Mouse (Mus musculus): Measurements from ENCODE around the gene Hck. TPM values are rescaled to one million over a fixed set of nuclear protein-coding genes. Genes with fewer than 3 reads are reported as not detected.
A peak's percentile ranks its signal among the peaks of the same experiment; 100 is the strongest.

Gene Hck
- polyA plus RNA-seq, 1 experiment from 2014 or later: 1.9 TPM

- Histone ChIP-seq H3K4me2 (no peak overlapping the region), H3K9me3 (replicated peaks) (no peaks in the 10 kb centered on the region), H3K27me3 (peaks cover 8% of the 10 kb centered on the region), H3K27ac (no peak overlapping the region), H3K36me3 (no peaks in the 10 kb centered on the region), H3K4me3 (no peak overlapping the region), H3K9ac (no peak overlapping the region), H3K4me1 (replicated peaks) (peaks cover 6% of the 10 kb centered on the region; the same call in 1 of the 2 replicates)
- WGBS: 32% methylated on average over 32 of the region's 32 CpGs
- ATAC-seq (replicated peaks; ENCODE audit: insufficient number of reproducible peaks, insufficient read depth, low FRiP score, low read depth): no peak
Measured at GRCm38 (mm10) chr2:153080841-153081523, 27.3 kb upstream of the Hck start.

- peaks cover 6% of the 10 kb centered on the region; the same call in 1 of the 2 replicates for H3K4me1 ChIP-seq (replicated peaks)
- no peaks in the 10 kb centered on the region for H3K9me3 ChIP-seq (replicated peaks)
- peaks cover 8% of the 10 kb centered on the region for H3K27me3 ChIP-seq
- no peak overlapping the region for H3K4me2 ChIP-seq
- no peak overlapping the region for H3K9ac ChIP-seq
- 71% methylated on average over 6 of the region's 6 CpGs for WGBS
- no peak for ATAC-seq (replicated peaks; ENCODE audit: insufficient number of reproducible peaks, insufficient read depth, low FRiP score, low read depth)
- no peak overlapping the region for H3K27ac ChIP-seq
- H3K4me3 ChIP-seq: no peak overlapping the region
- no peaks in the 10 kb centered on the region for H3K36me3 ChIP-seq
Measured at GRCm38 (mm10) chr2:153081866-153082265, 26.4 kb upstream of the Hck start.

- H3K9me3 ChIP-seq (replicated peaks): no peaks in the 10 kb centered on the region
- peaks cover 6% of the 10 kb centered on the region for H3K27me3 ChIP-seq
- peaks cover 6% of the 10 kb centered on the region; the same call in 1 of the 2 replicates for H3K4me1 ChIP-seq (replicated peaks)
- no peak overlapping the region for H3K4me2 ChIP-seq
- H3K36me3 ChIP-seq: no peaks in the 10 kb centered on the region
- H3K9ac ChIP-seq: no peak overlapping the region
- no peak overlapping the region for H3K27ac ChIP-seq
- no peak overlapping the region for H3K4me3 ChIP-seq
- no peak for ATAC-seq (replicated peaks; ENCODE audit: insufficient number of reproducible peaks, insufficient read depth, low FRiP score, low read depth)
- whole genome bisulfite sequencing: 76% methylated on average over 8 of the region's 8 CpGs
Measured at GRCm38 (mm10) chr2:153083275-153083674, 25.0 kb upstream of the Hck start.

GRCm38 (mm10) chr2:153083824-153084223 lies 24.4 kb upstream of the Hck start:
- WGBS: 75% methylated on average over 4 of the region's 4 CpGs
- Histone ChIP-seq H3K4me3 (no peak overlapping the region), H3K9ac (no peak overlapping the region), H3K4me1 (replicated peaks) (peaks cover 6% of the 10 kb centered on the region; the same call in 1 of the 2 replicates), H3K36me3 (no peaks in the 10 kb centered on the region), H3K27ac (no peak overlapping the region), H3K27me3 (peaks cover 5% of the 10 kb centered on the region; the same call in 1 of the 2 replicates), H3K9me3 (replicated peaks) (no peaks in the 10 kb centered on the region), H3K4me2 (no peak overlapping the region)
- no peak for ATAC-seq (replicated peaks; ENCODE audit: insufficient number of reproducible peaks, insufficient read depth, low FRiP score, low read depth)

- 51% methylated on average over 7 of the region's 7 CpGs for WGBS
- no peaks in the 10 kb centered on the region for H3K9me3 ChIP-seq (replicated peaks)
Measured at GRCm38 (mm10) chr2:153084261-153084976, 23.8 kb upstream of the Hck start.

GRCm38 (mm10) chr2:153085556-153085955 lies 22.7 kb upstream of the Hck start:
- Histone ChIP-seq H3K9ac (no peak overlapping the region), H3K36me3 (no peaks in the 10 kb centered on the region), H3K9me3 (replicated peaks) (no peaks in the 10 kb centered on the region), H3K27ac (no peak overlapping the region), H3K4me3 (no peak overlapping the region), H3K4me1 (replicated peaks) (peaks cover 6% of the 10 kb centered on the region; the same call in 1 of the 2 replicates), H3K27me3 (peaks cover 5% of the 10 kb centered on the region; the same call in 1 of the 2 replicates), H3K4me2 (no peak overlapping the region)
- WGBS: 69% methylated on average over 6 of the region's 6 CpGs
- no peak for ATAC-seq (replicated peaks; ENCODE audit: insufficient number of reproducible peaks, insufficient read depth, low FRiP score, low read depth)

More at GRCm38 (mm10) chr2:153084261-153084976, 23.8 kb upstream of the Hck start:
- Histone ChIP-seq H3K36me3 (no peaks in the 10 kb centered on the region), H3K9ac (no peak overlapping the region), H3K27me3 (peaks cover 5% of the 10 kb centered on the region; the same call in 1 of the 2 replicates), H3K4me1 (replicated peaks) (peaks cover 6% of the 10 kb centered on the region; the same call in 1 of the 2 replicates), H3K4me3 (no peak overlapping the region), H3K4me2 (no peak overlapping the region), H3K27ac (no peak overlapping the region)
- no peak for ATAC-seq (replicated peaks; ENCODE audit: insufficient number of reproducible peaks, insufficient read depth, low FRiP score, low read depth)

- Histone ChIP-seq H3K36me3 (no peaks in the 10 kb centered on the region), H3K9ac (no peak overlapping the region), H3K27ac (no peak overlapping the region), H3K9me3 (replicated peaks) (no peaks in the 10 kb centered on the region), H3K4me2 (no peak overlapping the region), H3K4me1 (replicated peaks) (0 out of 2 replicates have a peak, but pooled peaks cover 6% of the 10 kb centered on the region), H3K4me3 (no peak overlapping the region), H3K27me3 (no peaks in the 10 kb centered on the region)
- WGBS: 86% methylated on average over 4 of the region's 4 CpGs
- ATAC-seq (replicated peaks; ENCODE audit: insufficient number of reproducible peaks, insufficient read depth, low FRiP score, low read depth): no peak
Measured at GRCm38 (mm10) chr2:153086166-153086565, 22.1 kb upstream of the Hck start.

GRCm38 (mm10) chr2:153087091-153087490 lies 21.2 kb upstream of the Hck start:
- Histone ChIP-seq H3K4me3 (no peak overlapping the region), H3K36me3 (no peaks in the 10 kb centered on the region), H3K4me1 (replicated peaks) (0 out of 2 replicates have a peak, but pooled peaks cover 6% of the 10 kb centered on the region), H3K27me3 (no peaks in the 10 kb centered on the region), H3K9ac (no peak overlapping the region), H3K9me3 (replicated peaks) (no peaks in the 10 kb centered on the region), H3K27ac (no peak overlapping the region), H3K4me2 (no peak overlapping the region)
- WGBS: 87% methylated on average over 10 of the region's 10 CpGs
- no peak for ATAC-seq (replicated peaks; ENCODE audit: insufficient number of reproducible peaks, insufficient read depth, low FRiP score, low read depth)

DNA sequence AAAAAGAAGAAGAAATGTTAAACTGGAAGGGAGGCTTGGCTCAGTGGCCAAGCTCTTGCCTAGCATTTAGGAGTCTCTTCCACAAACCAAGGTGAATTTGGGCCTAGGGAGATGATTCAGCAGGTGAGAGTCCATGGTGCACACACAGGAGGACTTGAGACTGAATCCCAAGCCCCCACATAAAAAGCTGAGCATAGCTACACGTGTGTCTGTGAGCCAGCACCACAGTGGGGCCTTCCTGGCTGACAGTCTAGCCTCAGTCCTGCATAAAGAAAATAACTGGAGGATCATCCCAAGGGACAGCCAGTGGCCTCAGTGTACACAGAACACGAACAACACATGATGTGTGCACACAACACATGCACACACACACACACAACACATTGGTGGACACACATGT lies 19.0 kb upstream of the Hck start:
- H3K27me3 ChIP-seq: no peaks in the 10 kb centered on the region
- no peaks in the 10 kb centered on the region for H3K9me3 ChIP-seq (replicated peaks)
- H3K9ac ChIP-seq: no peak overlapping the region
- H3K27ac ChIP-seq: no peak overlapping the region
- ATAC-seq (replicated peaks; ENCODE audit: insufficient number of reproducible peaks, insufficient read depth, low FRiP score, low read depth): no peak
- no peaks in the 10 kb centered on the region for H3K36me3 ChIP-seq
- no peak overlapping the region for H3K4me2 ChIP-seq
- 60% methylated on average over 2 of the region's 2 CpGs for WGBS
- 0 out of 2 replicates have a peak, but pooled peaks cover 1% of the 10 kb centered on the region for H3K4me1 ChIP-seq (replicated peaks)
- no peak overlapping the region for H3K4me3 ChIP-seq

- whole genome bisulfite sequencing: 36% methylated on average over 10 of the region's 10 CpGs
- no peaks in the 10 kb centered on the region for H3K36me3 ChIP-seq
- H3K4me2 ChIP-seq: no peak overlapping the region; the same call in 1 of the 2 replicates
- H3K4me3 ChIP-seq: no peak overlapping the region
- no peak overlapping the region for H3K9ac ChIP-seq
- H3K27ac ChIP-seq: no peak overlapping the region
- H3K27me3 ChIP-seq: no peaks in the 10 kb centered on the region
- ATAC-seq (replicated peaks; ENCODE audit: insufficient number of reproducible peaks, insufficient read depth, low FRiP score, low read depth): no peak
- no peaks in the 10 kb centered on the region for H3K9me3 ChIP-seq (replicated peaks)
- no peaks in the 10 kb centered on the region for H3K4me1 ChIP-seq (replicated peaks)
Measured at GRCm38 (mm10) chr2:153090551-153091165, 17.6 kb upstream of the Hck start.

GRCm38 (mm10) chr2:153107046-153107766 lies 1.1 kb upstream of the Hck start:
- ATAC-seq (replicated peaks; ENCODE audit: insufficient number of reproducible peaks, insufficient read depth, low FRiP score, low read depth): no peak
- WGBS: 35% methylated on average over 23 of the region's 23 CpGs
- Histone ChIP-seq H3K27me3 (peaks cover 65% of the 10 kb centered on the region), H3K27ac (no peak overlapping the region), H3K36me3 (no peaks in the 10 kb centered on the region), H3K4me2 (peak overlapping the region; percentile 86), H3K4me3 (peak overlapping the region; percentile 51), H3K4me1 (replicated peaks) (peaks cover 16% of the 10 kb centered on the region), H3K9ac (no peak overlapping the region), H3K9me3 (replicated peaks) (no peaks in the 10 kb centered on the region)

Data from heart, embryonic 15.5 days (tissue).